Mouse (Mus musculus): Measurements from ENCODE around the gene Men1. TPM values are rescaled to one million over a fixed set of nuclear protein-coding genes. Genes with fewer than 3 reads are reported as not detected.

The Men1 gene
- total RNA-seq, 2 experiments from 2014 or later, result 64.7 to 72.5 TPM

DNA sequence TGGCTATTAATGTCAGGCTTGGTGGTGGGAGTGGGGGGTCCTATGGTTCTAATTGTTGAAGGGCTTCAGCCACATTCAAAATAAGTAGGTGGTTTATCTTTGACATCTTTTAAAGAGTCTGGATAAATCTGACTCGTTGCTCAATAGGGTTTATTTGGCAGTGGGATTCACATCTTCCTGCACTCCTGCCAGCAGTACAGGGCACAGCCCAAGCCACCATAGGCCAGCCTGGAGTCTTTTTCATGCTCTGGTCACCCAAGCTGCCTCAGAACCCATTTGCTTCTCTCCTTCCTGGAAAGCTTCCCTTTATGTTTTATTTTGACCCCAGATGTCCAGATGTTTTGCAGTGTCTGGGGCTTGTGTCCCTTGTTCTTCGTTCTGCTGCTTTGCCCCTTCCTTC, 41.9 kb downstream of the Men1 start:
- intact Hi-C loops (cut with DNase I), result no loop called here
- Histone ChIP-seq H3K27ac (no peak overlapping the region), H3K4me3 (no peak overlapping the region)
- no peak for DNase-seq (ENCODE audit: extremely low spot score in 1 of 2, low spot score in 2 of 2)
- TF ChIP-seq CTCF (IDR thresholded peaks at IDR 0.05), result no peak

- Histone ChIP-seq H3K4me3 (no peak overlapping the region), H3K27ac (no peak overlapping the region)
- TF ChIP-seq CTCF (IDR thresholded peaks at IDR 0.05), result no peak
- DNase-seq (ENCODE audit: extremely low spot score in 1 of 2, low spot score in 2 of 2), result no peak
- intact Hi-C loops (cut with DNase I), result no loop called here
These were observed 42.7 kb downstream of the Men1 start for GRCm38 (mm10) chr19:6377327-6378040.

DNA sequence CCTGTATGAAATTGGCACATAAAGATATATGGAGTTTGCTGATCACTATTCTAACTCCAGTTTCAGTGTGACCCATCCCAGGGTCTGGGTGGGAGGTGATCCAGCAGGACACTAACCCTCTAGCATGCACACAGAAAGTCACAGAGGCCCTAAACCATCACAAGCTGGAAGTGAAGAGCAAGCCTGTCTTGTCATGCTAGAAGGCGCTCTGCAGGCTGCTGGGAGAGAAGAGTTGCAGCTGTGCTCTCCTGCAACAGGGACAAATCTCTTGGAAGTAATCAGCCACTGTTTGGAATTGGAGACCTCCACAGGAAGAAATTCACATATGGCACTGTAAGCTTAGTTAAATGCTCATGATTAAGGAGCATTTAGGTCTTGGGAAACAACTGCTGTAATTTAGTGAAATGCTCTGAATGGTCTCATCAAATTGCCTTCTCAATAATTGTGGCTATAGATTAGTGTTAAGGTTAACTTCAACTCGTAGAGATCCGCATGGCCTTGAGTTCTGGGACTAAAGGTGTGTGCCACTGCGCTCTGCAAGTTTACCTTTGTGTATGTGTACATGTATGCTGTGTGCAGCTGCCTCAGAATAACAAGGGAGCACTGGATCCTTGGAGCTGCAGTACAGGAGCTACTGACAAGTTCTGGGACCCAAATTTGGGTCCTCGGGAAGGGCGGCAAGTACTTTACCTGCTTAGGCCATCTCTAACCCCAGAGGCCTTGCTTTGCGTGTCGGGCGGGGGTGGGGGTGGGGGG, 45.8 kb downstream of the Men1 start:
- TF ChIP-seq CTCF (IDR thresholded peaks at IDR 0.05), result no peak
- no peak for DNase-seq (ENCODE audit: extremely low spot score in 1 of 2, low spot score in 2 of 2)
- Histone ChIP-seq H3K4me3 (no peak overlapping the region), H3K27ac (no peak overlapping the region)
- intact Hi-C loops (cut with DNase I), result no loop called here

DNA sequence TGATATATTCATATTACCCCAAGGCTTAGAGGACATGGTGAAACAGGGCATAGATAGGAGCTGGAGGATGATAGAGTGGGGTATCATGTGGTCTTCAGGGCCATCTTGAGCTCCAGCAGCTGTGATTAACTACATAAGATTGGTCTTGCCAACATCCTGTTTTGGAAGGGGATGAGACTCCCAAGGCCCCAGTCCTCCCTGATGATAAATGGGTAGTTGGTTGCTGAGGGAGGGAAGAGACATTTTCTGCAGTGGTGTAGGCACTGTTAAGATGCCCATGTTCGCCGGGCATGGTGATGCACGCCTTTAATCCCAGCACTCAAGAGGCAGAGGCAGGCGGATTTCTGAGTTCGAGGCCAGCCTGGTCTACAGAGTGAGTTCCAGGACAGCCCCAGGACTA, 46.5 kb downstream of the Men1 start:
- no peak overlapping the region for H3K4me3 ChIP-seq
- no peak overlapping the region for H3K27ac ChIP-seq
- no peak for DNase-seq (ENCODE audit: extremely low spot score in 1 of 2, low spot score in 2 of 2)
- intact Hi-C loops (cut with DNase I), result no loop called here
- no peak for TF ChIP-seq CTCF (IDR thresholded peaks at IDR 0.05)

DNA sequence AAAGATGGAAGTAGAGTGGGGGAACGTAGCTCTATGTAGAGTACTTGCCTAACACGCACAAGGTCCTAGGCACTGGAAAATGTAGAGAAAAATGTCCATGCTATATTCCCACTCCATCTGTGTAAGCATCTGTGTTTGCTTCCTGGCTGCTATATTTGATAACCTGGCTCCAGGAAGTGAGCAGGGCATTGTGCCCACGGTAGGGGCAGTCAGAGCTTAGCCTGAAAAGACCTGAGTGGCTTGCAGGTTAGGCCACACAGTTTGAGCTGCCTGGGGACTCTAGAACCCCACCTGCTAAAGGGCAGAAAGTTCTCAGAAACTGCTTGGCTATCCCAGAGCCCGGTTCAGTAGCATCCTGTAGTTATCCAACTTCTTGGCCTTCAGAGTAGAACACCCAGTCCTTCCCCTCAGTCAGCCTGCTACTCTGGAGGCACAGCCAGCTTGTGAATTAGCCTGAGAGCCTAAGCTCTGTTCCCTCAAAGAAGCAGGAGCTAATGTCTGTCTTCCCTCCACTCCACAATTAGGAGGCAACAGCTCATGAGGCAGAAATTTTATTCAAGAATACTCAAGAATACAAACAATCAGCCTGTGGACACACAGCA, 47.6 kb downstream of the Men1 start:
- no peak for DNase-seq (ENCODE audit: extremely low spot score in 1 of 2, low spot score in 2 of 2)
- intact Hi-C loops (cut with DNase I), result no loop called here
- no peak for TF ChIP-seq CTCF (IDR thresholded peaks at IDR 0.05)
- no peak overlapping the region for H3K4me3 ChIP-seq
- no peak overlapping the region for H3K27ac ChIP-seq

DNA sequence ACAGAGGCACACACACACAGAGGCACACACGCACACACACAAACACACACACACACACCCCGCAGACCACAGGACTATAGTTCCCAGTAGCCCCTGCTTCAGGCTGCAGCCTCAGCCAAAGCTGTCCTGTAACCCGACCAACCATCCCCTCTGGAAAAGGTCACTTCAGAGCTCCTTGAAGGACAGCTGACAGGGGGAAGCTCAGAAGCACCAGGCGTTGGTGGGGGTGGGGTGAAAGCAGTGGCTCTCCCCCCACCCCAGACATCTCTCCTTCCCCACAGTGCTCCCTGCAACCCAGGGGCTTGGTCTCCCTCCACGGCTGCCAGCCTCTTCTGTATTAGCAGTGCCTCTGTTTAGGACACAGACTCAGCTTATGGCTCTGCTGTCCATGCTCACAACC, 48.7 kb downstream of the Men1 start:
- TF ChIP-seq CTCF (IDR thresholded peaks at IDR 0.05), result no peak
- Histone ChIP-seq H3K27ac (peak overlapping the region; percentile 56), H3K4me3 (no peak overlapping the region)
- intact Hi-C loops (cut with DNase I), result no loop called here
- no peak for DNase-seq (ENCODE audit: extremely low spot score in 1 of 2, low spot score in 2 of 2)

DNA sequence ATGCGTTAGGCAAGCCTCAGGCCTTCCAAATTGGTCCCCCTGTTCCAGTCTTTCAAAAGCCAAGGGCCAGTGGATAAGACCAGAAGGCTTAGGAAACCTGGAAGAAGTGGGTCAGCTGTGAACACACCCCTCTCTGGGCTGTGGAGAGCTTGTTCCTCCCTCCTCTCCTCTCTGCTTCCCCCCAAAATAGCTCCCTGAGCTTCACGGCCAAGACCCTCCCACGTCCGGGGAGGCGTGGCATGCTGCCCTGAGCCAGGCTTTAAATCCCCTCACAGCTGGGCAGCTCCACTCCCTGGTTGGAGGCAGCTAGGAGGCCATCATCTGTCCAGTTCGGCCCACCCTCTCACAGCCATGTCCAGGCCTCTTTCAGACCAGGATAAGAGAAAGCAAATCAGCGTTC, 49.3 kb downstream of the Men1 start, which contains the start of gene Pygm:
Gene Pygm, plus strand, starts transcription at position 272 of the 400 bp plus-strand sequence.
- peak; percentile 65 to 70 for DNase-seq (ENCODE audit: extremely low spot score in 1 of 2, low spot score in 2 of 2)
- peak within 1 kb of the TSS; percentile 11; the same call in 1 of the 2 replicates for H3K4me3 ChIP-seq
- H3K27ac ChIP-seq, result peak within 1 kb of the TSS; percentile 67
- intact Hi-C loops (cut with DNase I), result no loop called here
- TF ChIP-seq CTCF (IDR thresholded peaks at IDR 0.05), result no peak

- DNase-seq (ENCODE audit: extremely low spot score in 1 of 2, low spot score in 2 of 2), result no peak
- H3K4me3 ChIP-seq, result no peak overlapping the region
- TF ChIP-seq CTCF (IDR thresholded peaks at IDR 0.05), result no peak
- H3K27ac ChIP-seq, result no peak overlapping the region
- intact Hi-C loops (cut with DNase I), result no loop called here
These were observed 50.2 kb downstream of the Men1 start for GRCm38 (mm10) chr19:6384954-6385353.

- intact Hi-C loops (cut with DNase I), result no loop called here
- H3K27ac ChIP-seq, result no peak overlapping the region
- no peak overlapping the region for H3K4me3 ChIP-seq
- DNase-seq (ENCODE audit: extremely low spot score in 1 of 2, low spot score in 2 of 2), result no peak
- no peak for TF ChIP-seq CTCF (IDR thresholded peaks at IDR 0.05)
These were observed 50.6 kb downstream of the Men1 start for GRCm38 (mm10) chr19:6385419-6385818.

- H3K4me3 ChIP-seq, result no peak overlapping the region
- TF ChIP-seq CTCF (IDR thresholded peaks at IDR 0.05), result no peak
- intact Hi-C loops (cut with DNase I), result no loop called here
These were observed 51.0 kb downstream of the Men1 start for GRCm38 (mm10) chr19:6385821-6386220.

DNA sequence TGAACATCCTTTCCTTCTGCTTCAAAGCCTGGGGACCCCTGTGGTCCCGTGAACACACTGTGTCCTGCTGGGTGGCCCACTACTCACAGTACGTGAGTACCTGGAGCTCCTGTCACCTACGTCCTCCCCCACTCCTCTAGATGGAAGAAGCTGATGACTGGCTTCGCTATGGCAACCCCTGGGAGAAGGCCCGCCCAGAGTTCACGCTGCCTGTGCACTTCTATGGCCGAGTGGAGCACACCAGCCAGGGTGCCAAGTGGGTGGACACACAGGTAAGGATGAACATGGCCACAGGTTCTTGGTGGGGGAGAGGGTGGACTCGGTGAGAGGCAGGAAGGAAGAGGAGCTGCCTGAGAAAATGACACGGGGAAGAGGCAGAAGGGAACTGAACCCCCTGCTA, 51.5 kb downstream of the Men1 start:
- H3K4me3 ChIP-seq, result no peak overlapping the region
- TF ChIP-seq CTCF (IDR thresholded peaks at IDR 0.05), result no peak
- no peak overlapping the region for H3K27ac ChIP-seq
- DNase-seq (ENCODE audit: extremely low spot score in 1 of 2, low spot score in 2 of 2), result no peak
- intact Hi-C loops (cut with DNase I), result no loop called here

More at GRCm38 (mm10) chr19:6385821-6386220, 51.0 kb downstream of the Men1 start:
- DNase-seq (ENCODE audit: extremely low spot score in 1 of 2, low spot score in 2 of 2), result no peak
- H3K27ac ChIP-seq, result no peak overlapping the region

- intact Hi-C loops (cut with DNase I), result no loop called here
- peak; percentile 10; the same call in 1 of the 2 replicates for TF ChIP-seq CTCF (IDR thresholded peaks at IDR 0.05)
- Histone ChIP-seq H3K4me3 (no peak overlapping the region), H3K27ac (no peak overlapping the region)
- DNase-seq (ENCODE audit: extremely low spot score in 1 of 2, low spot score in 2 of 2), result no peak
These were observed 53.2 kb downstream of the Men1 start for GRCm38 (mm10) chr19:6388006-6388405.

Data from left cerebral cortex, adult 2 months (tissue).